Mouse (Mus musculus): ENCODE measurements around the gene Usp29. TPM values are rescaled to one million over a fixed set of nuclear protein-coding genes. Genes with fewer than 3 reads are reported as not detected.
"Not testable (repeated sequence)": the region's sequence is repeated elsewhere in the genome, so short reads cannot be mapped to it uniquely, and the experiment has no call there.

Usp29 gene
- polyA plus RNA-seq, 1 experiment: 3.4 TPM

GRCm38 (mm10) chr7:6925926-6926730, 195.8 kb downstream of the Usp29 start:
- Histone ChIP-seq H3K79me3 (ENCODE audit: low read depth) (no peaks in the 10 kb centered on the region), H3K4me3 (ENCODE audit: insufficient read depth, poor library complexity, severe bottlenecking) (no peak overlapping the region), H3K27me3 (ENCODE audit: control insufficient read depth, insufficient read depth, insufficient read length) (no peaks in the 10 kb centered on the region), H3K36me3 (ENCODE audit: control insufficient read depth, insufficient read depth) (no peaks in the 10 kb centered on the region), H3ac (ENCODE audit: control insufficient read depth, insufficient read length, low read depth) (no peak overlapping the region), H3K79me2 (ENCODE audit: control insufficient read depth, insufficient read depth) (no peaks in the 10 kb centered on the region)
- TF ChIP-seq CEBPB (IDR thresholded peaks at IDR 0.05; ENCODE audit: low read depth): no peak
- TF ChIP-seq USF1 (IDR thresholded peaks at IDR 0.05; ENCODE audit: low read depth): no peak
- TF ChIP-seq MYOD1 (IDR thresholded peaks at IDR 0.05; ENCODE audit: control insufficient read depth, insufficient read length, low read depth): no peak
- no peak for TF ChIP-seq MAX (IDR thresholded peaks at IDR 0.05)
- TF ChIP-seq FOSL1 (IDR thresholded peaks at IDR 0.05; ENCODE audit: insufficient read depth, low read length, poor library complexity, severe bottlenecking): no peak
- no peak for TF ChIP-seq MYOG (IDR thresholded peaks at IDR 0.05; ENCODE audit: control insufficient read depth, extremely low read depth, insufficient read length)
- TF ChIP-seq CTCF (IDR thresholded peaks at IDR 0.05; ENCODE audit: control insufficient read depth, insufficient read depth, insufficient read length): no peak

GRCm38 (mm10) chr7:6926731-6926995, 196.3 kb downstream of the Usp29 start:
- TF ChIP-seq MAX (IDR thresholded peaks at IDR 0.05) (no peak), MYOG (IDR thresholded peaks at IDR 0.05; ENCODE audit: control insufficient read depth, extremely low read depth, insufficient read length) (no peak), CTCF (IDR thresholded peaks at IDR 0.05; ENCODE audit: control insufficient read depth, insufficient read depth, insufficient read length) (no peak), FOSL1 (IDR thresholded peaks at IDR 0.05; ENCODE audit: insufficient read depth, low read length, poor library complexity, severe bottlenecking) (no peak), CEBPB (IDR thresholded peaks at IDR 0.05; ENCODE audit: low read depth) (no peak), MYOD1 (IDR thresholded peaks at IDR 0.05; ENCODE audit: control insufficient read depth, insufficient read length, low read depth) (no peak), USF1 (IDR thresholded peaks at IDR 0.05; ENCODE audit: low read depth) (no peak)
- H3K27me3 ChIP-seq (ENCODE audit: control insufficient read depth, insufficient read depth, insufficient read length): no peaks in the 10 kb centered on the region
- no peak overlapping the region for H3K4me3 ChIP-seq (ENCODE audit: insufficient read depth, poor library complexity, severe bottlenecking)

GRCm38 (mm10) chr7:6929286-6929685, 198.9 kb downstream of the Usp29 start:
- no peak for TF ChIP-seq FOSL1 (IDR thresholded peaks at IDR 0.05; ENCODE audit: insufficient read depth, low read length, poor library complexity, severe bottlenecking)
- no peak for TF ChIP-seq CEBPB (IDR thresholded peaks at IDR 0.05; ENCODE audit: low read depth)
- no peak for TF ChIP-seq MAX (IDR thresholded peaks at IDR 0.05)
- TF ChIP-seq MYOG (IDR thresholded peaks at IDR 0.05; ENCODE audit: control insufficient read depth, extremely low read depth, insufficient read length): no peak
- no peaks in the 10 kb centered on the region for H3K79me3 ChIP-seq (ENCODE audit: low read depth)
- H3K27me3 ChIP-seq (ENCODE audit: control insufficient read depth, insufficient read depth, insufficient read length): no peaks in the 10 kb centered on the region
- no peak overlapping the region for H3K4me3 ChIP-seq (ENCODE audit: insufficient read depth, poor library complexity, severe bottlenecking)
- H3ac ChIP-seq (ENCODE audit: control insufficient read depth, insufficient read length, low read depth): no peak overlapping the region
- no peaks in the 10 kb centered on the region for H3K36me3 ChIP-seq (ENCODE audit: control insufficient read depth, insufficient read depth)
- no peaks in the 10 kb centered on the region for H3K79me2 ChIP-seq (ENCODE audit: control insufficient read depth, insufficient read depth)

More at GRCm38 (mm10) chr7:6926731-6926995, 196.3 kb downstream of the Usp29 start:
- Histone ChIP-seq H3K36me3 (ENCODE audit: control insufficient read depth, insufficient read depth) (no peaks in the 10 kb centered on the region), H3ac (ENCODE audit: control insufficient read depth, insufficient read length, low read depth) (no peak overlapping the region), H3K79me2 (ENCODE audit: control insufficient read depth, insufficient read depth) (no peaks in the 10 kb centered on the region), H3K79me3 (ENCODE audit: low read depth) (no peaks in the 10 kb centered on the region)

- Histone ChIP-seq H3ac (ENCODE audit: control insufficient read depth, insufficient read length, low read depth) (no peak overlapping the region), H3K27me3 (ENCODE audit: control insufficient read depth, insufficient read depth, insufficient read length) (no peaks in the 10 kb centered on the region), H3K4me3 (ENCODE audit: insufficient read depth, poor library complexity, severe bottlenecking) (no peak overlapping the region), H3K79me2 (ENCODE audit: control insufficient read depth, insufficient read depth) (no peaks in the 10 kb centered on the region), H3K36me3 (ENCODE audit: control insufficient read depth, insufficient read depth) (no peaks in the 10 kb centered on the region), H3K79me3 (ENCODE audit: low read depth) (no peaks in the 10 kb centered on the region)
- TF ChIP-seq MAX (IDR thresholded peaks at IDR 0.05): no peak
- no peak for TF ChIP-seq FOSL1 (IDR thresholded peaks at IDR 0.05; ENCODE audit: insufficient read depth, low read length, poor library complexity, severe bottlenecking)
- TF ChIP-seq CEBPB (IDR thresholded peaks at IDR 0.05; ENCODE audit: low read depth): no peak
- TF ChIP-seq USF1 (IDR thresholded peaks at IDR 0.05; ENCODE audit: low read depth): no peak
- no peak for TF ChIP-seq CTCF (IDR thresholded peaks at IDR 0.05; ENCODE audit: control insufficient read depth, insufficient read depth, insufficient read length)
- no peak for TF ChIP-seq MYOD1 (IDR thresholded peaks at IDR 0.05; ENCODE audit: control insufficient read depth, insufficient read length, low read depth)
- TF ChIP-seq MYOG (IDR thresholded peaks at IDR 0.05; ENCODE audit: control insufficient read depth, extremely low read depth, insufficient read length): no peak
Observed at GRCm38 (mm10) chr7:6934741-6935140, 204.4 kb downstream of the Usp29 start.

GRCm38 (mm10) chr7:6937040-6937439, 206.7 kb downstream of the Usp29 start:
- Histone ChIP-seq H3K27me3 (ENCODE audit: control insufficient read depth, insufficient read depth, insufficient read length) (no peaks in the 10 kb centered on the region), H3K4me3 (ENCODE audit: insufficient read depth, poor library complexity, severe bottlenecking) (no peak overlapping the region), H3K36me3 (ENCODE audit: control insufficient read depth, insufficient read depth) (no peaks in the 10 kb centered on the region), H3K79me2 (ENCODE audit: control insufficient read depth, insufficient read depth) (no peaks in the 10 kb centered on the region), H3K79me3 (ENCODE audit: low read depth) (no peaks in the 10 kb centered on the region), H3ac (ENCODE audit: control insufficient read depth, insufficient read length, low read depth) (no peak overlapping the region)
- TF ChIP-seq CTCF (IDR thresholded peaks at IDR 0.05; ENCODE audit: control insufficient read depth, insufficient read depth, insufficient read length) (peak; percentile 40), USF1 (IDR thresholded peaks at IDR 0.05; ENCODE audit: low read depth) (no peak)

- Histone ChIP-seq H3K79me3 (ENCODE audit: low read depth) (no peaks in the 10 kb centered on the region), H3K79me2 (ENCODE audit: control insufficient read depth, insufficient read depth) (no peaks in the 10 kb centered on the region), H3K4me3 (ENCODE audit: insufficient read depth, poor library complexity, severe bottlenecking) (no peak overlapping the region), H3K27me3 (ENCODE audit: control insufficient read depth, insufficient read depth, insufficient read length) (no peaks in the 10 kb centered on the region), H3K36me3 (ENCODE audit: control insufficient read depth, insufficient read depth) (no peaks in the 10 kb centered on the region), H3ac (ENCODE audit: control insufficient read depth, insufficient read length, low read depth) (no peak overlapping the region)
- peak; percentile 21 for TF ChIP-seq CTCF (IDR thresholded peaks at IDR 0.05; ENCODE audit: control insufficient read depth, insufficient read depth, insufficient read length)
- TF ChIP-seq FOSL1 (IDR thresholded peaks at IDR 0.05; ENCODE audit: insufficient read depth, low read length, poor library complexity, severe bottlenecking): no peak
Observed at GRCm38 (mm10) chr7:6940761-6941231, 210.4 kb downstream of the Usp29 start.

GRCm38 (mm10) chr7:6948061-6948460, 217.7 kb downstream of the Usp29 start:
- H3K4me3 ChIP-seq (ENCODE audit: insufficient read depth, poor library complexity, severe bottlenecking); H3K36me3 ChIP-seq (ENCODE audit: control insufficient read depth, insufficient read depth); H3K79me2 ChIP-seq (ENCODE audit: control insufficient read depth, insufficient read depth); H3K79me3 ChIP-seq (ENCODE audit: low read depth); H3K27me3 ChIP-seq (ENCODE audit: control insufficient read depth, insufficient read depth, insufficient read length); H3ac ChIP-seq (ENCODE audit: control insufficient read depth, insufficient read length, low read depth): not testable (repeated sequence)
